Mouse (Mus musculus): ENCODE data around the gene Sp7.

Sp7 gene

DNA sequence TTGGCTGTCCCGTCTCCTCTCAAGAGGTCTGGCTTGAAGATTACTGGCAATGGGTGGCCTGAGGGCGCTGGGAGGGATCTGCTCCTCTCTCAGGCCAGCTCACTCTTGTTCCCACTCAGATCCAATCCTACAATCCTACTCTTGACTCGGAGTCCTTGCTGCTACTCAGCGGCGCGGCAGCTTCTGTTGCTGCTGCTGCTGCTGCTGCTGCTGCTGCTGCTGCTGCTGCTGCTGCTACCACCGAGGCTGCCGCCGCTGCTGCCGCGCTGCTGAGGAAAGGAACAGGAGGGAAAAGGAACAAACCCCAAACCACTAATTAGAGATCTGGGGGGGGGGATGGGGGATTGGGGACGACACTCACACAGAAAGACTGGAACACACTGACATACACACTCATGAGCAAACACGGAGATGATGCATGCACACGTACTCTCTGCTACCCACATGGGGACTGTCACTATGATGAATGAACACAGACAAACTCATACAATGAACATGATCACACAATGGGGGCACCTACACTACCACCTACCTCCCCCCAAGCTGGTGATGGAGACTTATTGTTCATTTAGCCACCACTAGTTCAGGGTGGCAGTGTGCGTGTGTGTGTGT, at the start of gene Sp7:
TSS of gene Sp7 (minus strand) at position 450 of the 612 bp plus-strand sequence.
- DNase-seq (ENCODE audit: low read depth, low spot score) = no peak

DNA sequence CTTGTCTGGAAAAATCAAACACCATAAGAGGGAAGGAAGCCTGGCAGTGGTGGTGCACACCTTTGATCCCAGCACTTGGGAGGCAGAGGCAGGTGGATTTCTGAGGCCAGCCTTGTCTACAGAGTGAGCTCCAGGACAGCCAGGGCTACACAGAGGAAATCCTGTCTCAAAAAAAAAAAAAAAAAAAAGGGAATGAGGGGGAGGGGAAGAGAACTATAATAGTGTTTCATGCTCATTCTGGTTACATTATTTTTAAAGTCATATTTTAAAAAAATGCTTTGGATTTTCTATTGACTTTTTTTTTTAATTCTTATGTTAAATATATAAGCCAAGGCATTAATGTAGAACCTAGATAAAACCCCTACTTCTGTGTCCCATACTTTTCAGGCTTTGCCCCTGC, 46.7 kb upstream of the Sp7 start:
- no peak for DNase-seq (ENCODE audit: low read depth, low spot score)

DNA sequence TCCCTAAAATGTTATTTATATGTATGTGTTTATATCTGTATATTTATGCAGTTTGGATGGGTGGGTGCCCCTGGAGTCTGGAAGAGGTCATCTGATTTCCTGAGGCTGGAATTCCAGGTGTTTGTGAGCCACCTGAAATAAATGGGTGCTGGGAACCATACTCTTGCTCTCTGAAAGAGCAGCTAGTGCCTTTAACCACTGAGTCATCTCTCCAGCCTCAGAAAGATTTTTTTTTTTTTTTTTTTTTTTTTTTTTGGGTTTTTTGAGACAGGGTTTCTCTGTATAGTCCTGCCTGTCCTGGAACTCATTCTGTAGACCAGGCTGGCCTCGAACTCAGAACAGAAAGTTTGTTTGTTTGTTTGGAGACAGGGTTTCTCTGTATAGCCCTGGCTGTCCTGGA, 44.1 kb upstream of the Sp7 start:
- DNase-seq (ENCODE audit: low read depth, low spot score) = no peak

DNA sequence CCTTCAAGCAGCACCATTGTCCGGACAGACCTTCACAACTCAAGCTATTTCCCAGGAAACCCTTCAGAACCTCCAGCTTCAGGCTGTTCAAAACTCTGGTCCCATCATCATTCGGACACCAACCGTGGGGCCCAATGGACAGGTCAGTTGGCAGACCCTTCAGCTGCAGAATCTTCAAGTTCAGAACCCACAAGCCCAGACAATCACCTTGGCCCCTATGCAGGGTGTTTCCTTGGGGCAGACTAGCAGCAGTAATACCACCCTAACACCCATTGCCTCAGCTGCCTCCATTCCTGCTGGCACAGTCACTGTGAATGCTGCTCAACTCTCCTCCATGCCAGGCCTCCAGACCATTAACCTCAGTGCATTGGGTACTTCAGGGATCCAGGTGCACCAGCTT, 42.3 kb upstream of the Sp7 start:
- DNase-seq (ENCODE audit: low read depth, low spot score) = no peak

- no peak for DNase-seq (ENCODE audit: low read depth, low spot score)
Measured at GRCm38 (mm10) chr15:102408558-102409130, 41.7 kb upstream of the Sp7 start.

GRCm38 (mm10) chr15:102407681-102408557, 40.9 kb upstream of the Sp7 start:
- no peak for DNase-seq (ENCODE audit: low read depth, low spot score)

GRCm38 (mm10) chr15:102406912-102407580, 40.1 kb upstream of the Sp7 start:
- peak; percentile 19 for DNase-seq (ENCODE audit: low read depth, low spot score)

GRCm38 (mm10) chr15:102406196-102406911, 39.4 kb upstream of the Sp7 start:
- DNase-seq (ENCODE audit: low read depth, low spot score) = no peak

DNA sequence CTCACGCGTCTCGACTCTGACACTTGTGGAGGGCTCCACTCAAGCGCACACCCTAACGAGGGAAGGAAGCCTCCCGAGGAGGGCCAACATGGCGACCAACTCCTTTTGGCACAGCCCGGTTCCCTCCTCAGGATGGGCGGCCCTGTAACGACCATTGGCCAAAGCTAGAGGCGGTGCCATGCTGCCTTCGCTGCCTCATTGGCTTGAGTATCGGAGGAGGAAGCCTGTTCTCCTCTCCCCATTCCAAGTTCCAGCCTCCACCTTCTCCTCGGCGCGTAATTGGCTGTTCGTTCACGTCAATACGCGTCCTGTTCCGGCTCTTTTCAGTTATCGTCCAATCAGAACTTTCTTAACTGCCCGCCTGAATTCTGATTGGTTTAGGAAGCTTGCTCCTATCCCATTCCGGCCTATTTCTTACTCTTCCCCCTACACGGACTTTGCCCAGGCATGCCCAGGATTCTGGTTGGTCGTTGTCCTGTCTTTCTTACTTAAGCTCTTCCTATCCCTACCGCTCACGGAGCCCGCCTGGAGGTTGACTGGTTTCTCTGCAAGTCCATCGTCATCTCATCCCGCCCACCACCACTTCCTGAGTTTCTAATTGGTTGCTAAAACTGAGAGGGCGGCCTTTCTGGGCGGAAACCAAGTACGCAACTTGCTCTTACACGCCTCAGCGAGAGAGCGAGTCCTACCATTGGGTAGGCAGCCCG, 38.7 kb upstream of the Sp7 start, which contains the start of gene Sp1:
TSS of gene Sp1 (plus strand) at position 655 of the 707 bp plus-strand sequence.
- peak; percentile 100 for DNase-seq (ENCODE audit: low read depth, low spot score)

- no peak for DNase-seq (ENCODE audit: low read depth, low spot score)
Measured at GRCm38 (mm10) chr15:102404608-102405488, 37.9 kb upstream of the Sp7 start.

- DNase-seq (ENCODE audit: low read depth, low spot score) = no peak
Measured at GRCm38 (mm10) chr15:102402210-102402609, 35.2 kb upstream of the Sp7 start.

DNA sequence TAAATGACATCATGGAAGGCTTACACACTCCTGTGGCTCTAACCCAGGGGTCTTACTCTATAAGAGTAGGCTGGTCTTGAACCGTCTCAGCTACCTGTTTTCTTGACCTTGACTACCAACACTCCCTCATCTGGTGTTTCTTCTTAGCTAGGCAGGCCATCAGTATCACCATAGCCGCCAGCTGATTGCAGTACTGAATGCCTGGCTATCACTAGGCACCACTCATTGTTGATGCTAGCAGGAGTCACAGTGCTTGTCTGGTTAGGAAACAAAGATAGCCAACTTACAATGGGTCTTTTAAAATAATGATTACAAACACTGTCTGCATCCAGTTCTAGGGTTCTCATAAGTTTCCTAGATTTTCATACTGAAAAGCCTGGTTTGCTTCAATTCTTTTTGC, 34.3 kb upstream of the Sp7 start:
- no peak for DNase-seq (ENCODE audit: low read depth, low spot score)

DNA sequence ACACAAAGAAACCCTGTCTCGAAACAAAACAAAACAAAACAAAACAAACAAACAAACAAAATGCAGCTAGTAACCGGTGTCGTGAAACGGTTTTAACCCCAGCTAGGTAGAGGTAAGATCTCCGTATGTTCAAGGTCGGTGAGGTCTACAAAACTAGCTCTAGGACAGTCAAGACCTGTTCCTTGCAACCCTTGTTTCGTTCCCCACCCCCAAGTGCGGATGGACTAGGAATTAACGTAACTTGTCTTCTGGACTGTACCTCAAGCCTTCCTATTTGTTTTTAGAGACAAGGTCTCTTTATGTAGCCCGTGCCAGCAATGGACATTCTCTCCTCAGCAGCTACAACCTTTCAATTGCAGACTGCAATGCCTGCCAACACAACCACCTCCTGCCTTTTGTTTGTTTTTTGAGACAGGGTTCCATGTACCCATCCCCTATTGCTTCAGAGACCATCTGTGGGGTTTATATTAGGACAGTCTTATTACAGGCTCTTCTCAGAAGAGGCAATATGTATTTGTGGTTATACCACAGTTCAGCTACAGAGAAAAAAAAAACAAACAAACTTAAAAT, 33.6 kb upstream of the Sp7 start:
- no peak for DNase-seq (ENCODE audit: low read depth, low spot score)

- DNase-seq (ENCODE audit: low read depth, low spot score) = no peak
Measured at GRCm38 (mm10) chr15:102399229-102400221, 32.5 kb upstream of the Sp7 start.

GRCm38 (mm10) chr15:102398629-102399028, 31.6 kb upstream of the Sp7 start:
- no peak for DNase-seq (ENCODE audit: low read depth, low spot score)

DNA sequence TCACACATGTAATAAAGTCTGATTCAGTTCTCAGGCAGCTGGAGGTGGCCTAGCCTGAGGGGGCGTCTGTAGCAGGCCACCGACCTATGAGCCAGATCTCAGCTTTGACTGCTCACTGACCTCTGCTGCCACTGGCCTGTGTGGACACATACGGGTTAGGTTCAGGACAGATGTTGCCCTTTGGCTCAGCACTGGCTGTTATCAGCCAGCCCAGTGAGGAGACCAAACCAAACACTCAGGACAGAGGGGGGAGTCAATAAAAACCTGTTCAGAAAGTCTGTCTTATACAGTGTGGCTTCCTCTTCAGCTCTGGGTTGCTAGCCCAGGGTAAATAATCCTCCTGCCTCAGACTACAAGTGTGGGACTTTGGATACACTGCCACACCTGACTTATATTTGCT, 28.1 kb upstream of the Sp7 start:
- DNase-seq (ENCODE audit: low read depth, low spot score) = no peak

GRCm38 (mm10) chr15:102393584-102394014, 26.6 kb upstream of the Sp7 start:
- DNase-seq (ENCODE audit: low read depth, low spot score) = no peak

DNA sequence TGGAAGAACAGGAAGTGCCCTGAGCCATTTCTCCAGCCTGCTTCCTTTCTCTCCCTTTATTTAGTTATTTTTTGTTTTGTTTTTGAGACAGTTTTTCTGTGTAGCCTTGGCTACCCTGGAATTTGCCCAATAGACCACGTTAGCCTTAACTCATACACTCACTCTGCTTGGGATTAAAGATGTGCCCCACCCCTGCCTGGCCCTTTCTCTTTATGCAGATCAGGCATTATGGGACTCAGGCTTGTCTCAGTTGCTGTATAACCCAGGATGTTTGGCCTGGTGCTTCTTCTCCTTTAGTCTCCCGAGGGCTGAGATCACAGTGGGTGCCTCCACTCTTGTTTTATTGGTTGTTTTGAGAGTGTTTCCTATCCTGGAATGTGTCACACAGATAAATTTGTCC, 25.5 kb upstream of the Sp7 start:
- DNase-seq (ENCODE audit: low read depth, low spot score) = no peak
